Mouse (Mus musculus) limb, embryonic 12.5 days (tissue): ENCODE data around the gene Ccnd2. TPM values are rescaled to one million over a fixed set of nuclear protein-coding genes. Genes with fewer than 3 reads are reported as not detected.

ENCODE experiments used
- ATAC-seq: fragments of 200-750 bp; cut with Nextera tagmentation; 2 replicates; pipeline ENCODE4 v1.8.0; 2017; ENCODE audit warnings: low read depth, moderate TSS enrichment; ENCODE audit not compliant: insufficient number of reproducible peaks, insufficient read depth, low FRiP score, low TSS enrichment
- H3K27ac ChIP-seq: fragments of 300-500 bp; sonication (generic); 2 replicates; pipeline ENCODE4 v1.5.1; 2016; ENCODE audit warnings: mild to moderate bottlenecking, moderate library complexity
- H3K27me3 ChIP-seq: fragments of 300-500 bp; sonication (generic); 2 replicates; pipeline ENCODE4 v1.6.1; 2016; ENCODE audit warnings: mild to moderate bottlenecking, moderate library complexity
- H3K36me3 ChIP-seq: fragments of 300-500 bp; sonication (generic); 2 replicates; pipeline ENCODE4 v1.6.1; 2016; ENCODE audit warnings: mild to moderate bottlenecking, moderate library complexity
- H3K4me1 ChIP-seq: fragments of 300-500 bp; sonication (generic); replicated peaks from 2 replicates; pipeline ENCODE4 v1.6.1; 2016
- H3K4me2 ChIP-seq: fragments of 300-500 bp; sonication (generic); 2 replicates; pipeline ENCODE4 v1.6.1; 2016; ENCODE audit warnings: mild to moderate bottlenecking, moderate library complexity
- H3K4me3 ChIP-seq: fragments of 300-500 bp; sonication (generic); replicated peaks from 2 replicates; pipeline ENCODE4 v1.5.1; 2016; ENCODE audit warnings: mild to moderate bottlenecking
- H3K9ac ChIP-seq: fragments of 300-500 bp; sonication (generic); replicated peaks from 2 replicates; pipeline ENCODE4 v1.6.1; 2016; ENCODE audit warnings: mild to moderate bottlenecking, moderate library complexity
- H3K9me3 ChIP-seq: fragments of 300-500 bp; sonication (generic); 2 replicates; pipeline ENCODE4 v1.6.1; 2016; ENCODE audit warnings: mild to moderate bottlenecking, moderate library complexity
- WGBS: fragments of 180-500 bp; shearing (Covaris S2); methylation state at CpG from one replicate; pipeline ENCODE4 v1.1.7; 2016; 5-methylcytosine and 5-hydroxymethylcytosine counted together
- polyA plus RNA-seq: library from polyadenylated mRNA; unstranded; fragments of >200 nt; fragmentation: Nextera tagmentation; extraction: Ambion mirVana; gene quantifications from 2 replicates; pipeline ENCODE4 v1.2.1, GENCODE M21; 2016

The Ccnd2 gene
- polyA plus RNA-seq, 1 experiment from 2014 or later, result 1,264 TPM

DNA sequence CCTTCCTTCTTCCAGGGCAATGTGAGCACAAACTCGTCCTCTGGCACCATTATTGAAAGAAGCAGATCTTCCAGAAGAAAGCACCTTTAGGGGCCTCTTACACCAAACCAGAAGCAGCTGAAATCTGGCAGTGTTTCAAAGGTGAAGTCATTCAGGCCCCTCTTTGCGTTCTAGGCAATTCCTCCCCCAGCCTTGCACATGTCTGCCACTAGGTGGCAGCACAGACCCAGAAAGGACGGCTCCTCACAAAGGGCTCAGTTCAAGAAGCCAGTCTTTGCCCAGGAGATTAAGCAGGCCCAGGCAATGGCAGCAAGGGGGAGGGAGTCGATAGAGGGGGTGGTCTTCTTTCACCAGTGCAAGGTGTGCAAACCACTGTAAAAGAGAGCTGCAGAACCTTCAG lies 4.3 kb downstream of the Ccnd2 start:
- Histone ChIP-seq H3K27me3 (no peaks in the 10 kb centered on the region), H3K4me2 (peak overlapping the region; percentile 86), H3K27ac (peak overlapping the region; percentile 98), H3K4me1 (peaks cover 67% of the 10 kb centered on the region), H3K36me3 (peaks cover 50% of the 10 kb centered on the region), H3K9me3 (no peaks in the 10 kb centered on the region), H3K9ac (no peak overlapping the region), H3K4me3 (peak overlapping the region; percentile 88)
- WGBS, result 2% methylated on average over 4 of the region's 4 CpGs
- ATAC-seq, result peak; percentile 18; the same call in 1 of the 2 replicates

DNA sequence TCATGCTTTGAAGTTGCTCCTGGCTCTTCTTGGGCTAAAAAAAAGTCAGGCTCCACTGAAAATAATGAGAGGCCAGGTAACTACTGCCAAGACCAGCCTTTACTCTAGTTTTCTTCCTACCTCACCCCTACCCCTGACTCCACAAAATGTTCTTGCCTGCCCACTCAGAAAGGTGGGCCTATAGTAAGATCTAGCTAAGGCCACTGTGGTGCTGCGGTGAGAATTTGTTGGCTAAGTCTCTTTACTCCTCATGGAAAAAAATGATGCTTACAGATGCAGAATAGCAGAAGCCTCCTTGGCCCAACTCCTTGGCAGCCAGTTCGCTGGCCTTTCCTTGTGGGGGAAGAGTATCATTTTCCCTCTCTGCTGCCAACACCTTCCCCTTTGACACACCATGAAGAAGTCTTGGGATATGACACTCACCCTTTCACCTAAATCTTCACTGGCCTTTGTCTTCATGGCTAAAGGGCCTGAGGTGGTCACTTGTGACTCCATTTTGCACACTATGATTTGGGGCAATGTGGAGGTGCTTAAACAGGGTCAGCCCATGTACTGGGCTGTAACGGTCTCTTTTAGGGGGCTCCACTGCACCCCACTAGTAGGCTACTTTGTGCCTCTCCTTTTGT lies 5.6 kb downstream of the Ccnd2 start:
- Histone ChIP-seq H3K4me1 (peaks cover 62% of the 10 kb centered on the region), H3K36me3 (peaks cover 56% of the 10 kb centered on the region), H3K9me3 (no peaks in the 10 kb centered on the region), H3K4me3 (no peak overlapping the region), H3K9ac (no peak overlapping the region), H3K27ac (no peak overlapping the region), H3K27me3 (no peaks in the 10 kb centered on the region), H3K4me2 (no peak overlapping the region)
- ATAC-seq, result no peak
- 92% methylated on average over 3 of the region's 3 CpGs for WGBS

DNA sequence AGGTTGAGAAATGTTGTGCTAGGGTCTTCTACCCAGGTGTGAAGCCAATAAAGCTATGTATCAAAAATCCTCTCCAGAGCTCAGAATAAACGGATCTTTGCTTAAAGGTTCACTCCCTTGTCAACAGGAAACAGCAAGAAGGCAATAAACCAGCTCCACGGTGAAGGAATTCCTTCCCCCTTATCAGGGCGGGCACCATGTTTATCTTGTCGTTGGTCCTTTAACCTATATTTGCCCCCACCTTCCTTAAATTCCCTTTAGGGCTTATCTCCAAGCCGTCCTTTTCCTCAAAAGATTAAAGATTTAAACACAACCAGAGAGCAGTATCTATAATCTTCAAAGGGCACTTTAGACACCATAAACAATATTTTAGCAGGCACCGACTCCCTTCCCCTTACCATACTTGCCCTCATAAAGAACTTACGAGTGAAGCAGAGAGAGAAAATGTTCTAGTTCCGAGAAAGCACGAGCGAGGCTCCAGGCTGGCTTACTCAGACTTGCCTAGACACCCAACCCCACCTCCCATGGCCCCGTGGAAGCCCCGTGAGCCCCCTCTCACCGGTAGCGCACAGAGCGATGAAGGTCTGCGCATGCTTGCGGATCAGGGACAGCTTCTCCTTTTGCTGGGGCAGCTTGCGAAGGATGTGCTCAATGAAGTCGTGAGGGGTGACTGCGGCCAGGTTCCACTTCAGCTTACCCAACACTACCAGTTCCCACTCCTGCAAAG lies 6.4 kb downstream of the Ccnd2 start:
- H3K4me3 ChIP-seq, result no peak overlapping the region
- no peak overlapping the region for H3K27ac ChIP-seq
- 62% methylated on average over 20 of the region's 20 CpGs for WGBS
- H3K36me3 ChIP-seq, result peaks cover 64% of the 10 kb centered on the region
- peaks cover 58% of the 10 kb centered on the region for H3K4me1 ChIP-seq
- no peak overlapping the region for H3K4me2 ChIP-seq
- no peaks in the 10 kb centered on the region for H3K27me3 ChIP-seq
- no peak for ATAC-seq
- H3K9me3 ChIP-seq, result no peaks in the 10 kb centered on the region
- no peak overlapping the region for H3K9ac ChIP-seq

DNA sequence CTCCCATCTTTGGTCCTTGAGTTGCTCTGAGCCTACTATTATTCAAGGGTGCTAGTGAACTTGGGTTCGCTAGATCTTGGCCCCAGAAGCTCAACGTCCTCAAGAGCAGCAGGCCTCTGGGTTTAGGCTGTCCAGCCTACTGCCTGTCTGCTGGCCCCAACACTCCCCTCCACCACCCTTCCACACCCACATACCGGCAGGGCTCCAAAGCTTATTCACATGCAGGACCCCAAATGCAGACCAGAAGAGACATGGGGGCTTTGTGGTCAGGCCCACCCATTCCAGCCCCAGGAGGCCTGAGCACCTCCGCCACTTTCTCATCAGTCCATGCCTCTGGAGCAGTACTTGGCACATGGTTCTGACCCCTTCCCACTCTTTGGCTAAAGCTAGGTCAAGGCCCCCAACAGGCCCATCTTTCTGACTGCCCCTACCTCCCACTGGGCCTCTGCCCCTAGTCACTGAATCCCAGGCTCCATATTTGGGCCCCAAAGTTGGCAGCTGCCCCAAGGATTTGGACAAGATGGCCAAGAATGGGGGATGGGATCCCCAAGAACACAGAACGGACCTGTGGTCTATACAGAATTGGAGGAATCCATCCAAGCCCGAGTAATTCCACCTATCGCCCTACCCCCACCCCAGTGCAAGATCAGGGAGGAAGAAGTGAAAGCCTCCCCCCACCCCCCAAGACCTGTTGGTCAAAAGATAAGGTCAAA lies 8.3 kb downstream of the Ccnd2 start:
- Histone ChIP-seq H3K27ac (peak overlapping the region; percentile 45; the same call in 1 of the 2 replicates), H3K4me2 (no peak overlapping the region), H3K27me3 (no peaks in the 10 kb centered on the region), H3K9ac (peak overlapping the region; percentile 27; the same call in 1 of the 2 replicates), H3K4me1 (peaks cover 58% of the 10 kb centered on the region), H3K9me3 (no peaks in the 10 kb centered on the region), H3K36me3 (peaks cover 83% of the 10 kb centered on the region), H3K4me3 (no peak overlapping the region)
- 88% methylated on average over 7 of the region's 7 CpGs for WGBS
- ATAC-seq, result no peak

DNA sequence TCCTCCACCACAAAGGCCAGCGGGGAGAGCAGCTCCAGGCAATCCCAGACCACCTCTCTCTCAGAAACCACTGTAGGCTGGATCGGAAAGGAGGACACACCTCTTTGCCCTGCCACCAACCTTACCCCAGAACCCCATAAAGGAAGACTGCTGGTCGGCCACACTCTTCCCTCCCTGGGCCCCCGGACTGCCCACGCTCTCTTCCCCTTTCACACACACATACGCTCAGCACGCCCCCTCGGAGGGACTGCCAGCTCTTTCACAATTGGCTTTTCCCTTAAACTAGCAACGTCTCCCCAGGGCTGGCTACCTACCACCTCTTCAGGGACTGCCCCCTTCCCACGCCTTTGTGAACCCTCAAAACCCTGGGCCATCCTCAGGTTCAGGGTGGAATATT lies 8.9 kb downstream of the Ccnd2 start:
- H3K36me3 ChIP-seq, result peaks cover 86% of the 10 kb centered on the region
- H3K9me3 ChIP-seq, result no peaks in the 10 kb centered on the region
- WGBS, result 83% methylated on average over 10 of the region's 10 CpGs
- ATAC-seq, result no peak
- peak overlapping the region; percentile 45 for H3K27ac ChIP-seq
- H3K9ac ChIP-seq, result no peak overlapping the region
- peaks cover 53% of the 10 kb centered on the region for H3K4me1 ChIP-seq
- H3K4me2 ChIP-seq, result no peak overlapping the region
- H3K4me3 ChIP-seq, result no peak overlapping the region
- H3K27me3 ChIP-seq, result no peaks in the 10 kb centered on the region

DNA sequence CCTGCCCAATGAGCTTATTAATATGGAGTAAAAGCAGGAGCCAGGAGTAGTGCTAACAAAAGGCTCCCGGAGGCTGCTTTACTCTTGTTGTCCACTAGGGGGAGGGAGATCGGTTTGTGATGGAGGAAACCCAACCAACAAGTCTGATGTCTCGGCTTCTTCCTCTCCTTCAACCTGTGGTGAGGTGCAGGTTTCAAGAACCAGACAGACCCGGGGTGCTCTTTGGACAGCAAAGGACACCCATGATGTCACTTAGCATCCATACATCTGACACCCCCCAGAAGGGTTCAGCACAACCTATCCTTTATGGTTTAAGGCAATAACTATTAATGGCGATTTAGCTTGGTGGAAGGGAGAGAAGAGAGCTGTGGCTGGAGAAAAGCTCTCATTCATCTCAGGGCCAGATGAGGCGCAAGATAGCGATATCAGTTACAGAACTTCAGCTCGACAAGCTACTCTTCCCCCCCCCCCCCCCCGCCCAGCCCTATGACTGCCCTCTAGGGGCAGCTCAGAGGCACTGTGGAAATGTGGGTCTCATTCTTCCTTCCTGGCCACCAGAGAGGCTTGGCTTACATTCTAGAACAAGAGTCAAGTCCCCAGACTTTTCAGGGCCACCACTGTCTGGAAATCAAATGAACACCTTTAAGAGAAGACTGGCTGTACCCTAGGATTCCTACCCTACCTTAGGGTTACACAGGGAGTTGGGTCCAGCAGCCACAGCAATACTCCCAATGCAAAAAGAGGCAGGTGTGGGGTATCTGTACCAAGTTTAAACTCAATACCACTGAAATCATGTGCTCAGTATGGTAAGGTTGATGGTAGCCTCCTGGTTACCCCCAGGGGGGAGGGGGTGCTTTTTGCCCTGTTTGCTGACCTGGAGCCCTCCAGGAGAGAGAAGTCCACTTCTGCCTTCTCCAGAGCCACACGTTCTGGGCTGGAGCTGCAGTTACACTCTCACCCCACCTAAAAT lies 9.6 kb downstream of the Ccnd2 start:
- H3K36me3 ChIP-seq, result peaks cover 92% of the 10 kb centered on the region
- H3K4me3 ChIP-seq, result no peak overlapping the region
- H3K4me2 ChIP-seq, result no peak overlapping the region
- no peaks in the 10 kb centered on the region for H3K9me3 ChIP-seq
- H3K9ac ChIP-seq, result no peak overlapping the region
- peak overlapping the region; percentile 45 for H3K27ac ChIP-seq
- H3K27me3 ChIP-seq, result no peaks in the 10 kb centered on the region
- ATAC-seq, result no peak
- 27% methylated on average over 10 of the region's 10 CpGs for WGBS
- H3K4me1 ChIP-seq, result peaks cover 49% of the 10 kb centered on the region

DNA sequence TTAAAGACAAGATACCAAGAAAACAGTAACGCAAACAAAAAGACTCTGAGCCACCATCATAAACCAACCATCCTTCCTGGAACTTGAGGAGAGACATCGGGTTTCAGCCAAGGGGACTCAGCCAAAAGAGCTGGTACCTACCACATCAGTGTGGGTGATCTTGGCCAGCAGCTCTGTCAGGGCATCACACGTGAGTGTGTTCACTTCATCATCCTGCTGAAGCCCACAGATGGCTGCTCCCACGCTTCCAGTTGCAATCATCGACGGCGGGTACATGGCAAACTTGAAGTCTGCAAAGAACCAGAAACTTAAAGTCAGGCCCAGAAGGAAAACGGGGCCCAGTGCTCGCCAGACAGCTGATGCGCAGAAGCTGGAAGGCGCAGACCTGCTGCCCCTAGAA lies 13.0 kb downstream of the Ccnd2 start:
- ATAC-seq, result no peak
- H3K4me1 ChIP-seq, result peaks cover 16% of the 10 kb centered on the region
- 97% methylated on average over 11 of the region's 11 CpGs for WGBS
- no peak overlapping the region for H3K4me3 ChIP-seq
- no peak overlapping the region for H3K4me2 ChIP-seq
- no peak overlapping the region for H3K9ac ChIP-seq
- peaks cover 94% of the 10 kb centered on the region for H3K36me3 ChIP-seq
- H3K27me3 ChIP-seq, result no peaks in the 10 kb centered on the region
- no peak overlapping the region for H3K27ac ChIP-seq
- no peaks in the 10 kb centered on the region for H3K9me3 ChIP-seq

DNA sequence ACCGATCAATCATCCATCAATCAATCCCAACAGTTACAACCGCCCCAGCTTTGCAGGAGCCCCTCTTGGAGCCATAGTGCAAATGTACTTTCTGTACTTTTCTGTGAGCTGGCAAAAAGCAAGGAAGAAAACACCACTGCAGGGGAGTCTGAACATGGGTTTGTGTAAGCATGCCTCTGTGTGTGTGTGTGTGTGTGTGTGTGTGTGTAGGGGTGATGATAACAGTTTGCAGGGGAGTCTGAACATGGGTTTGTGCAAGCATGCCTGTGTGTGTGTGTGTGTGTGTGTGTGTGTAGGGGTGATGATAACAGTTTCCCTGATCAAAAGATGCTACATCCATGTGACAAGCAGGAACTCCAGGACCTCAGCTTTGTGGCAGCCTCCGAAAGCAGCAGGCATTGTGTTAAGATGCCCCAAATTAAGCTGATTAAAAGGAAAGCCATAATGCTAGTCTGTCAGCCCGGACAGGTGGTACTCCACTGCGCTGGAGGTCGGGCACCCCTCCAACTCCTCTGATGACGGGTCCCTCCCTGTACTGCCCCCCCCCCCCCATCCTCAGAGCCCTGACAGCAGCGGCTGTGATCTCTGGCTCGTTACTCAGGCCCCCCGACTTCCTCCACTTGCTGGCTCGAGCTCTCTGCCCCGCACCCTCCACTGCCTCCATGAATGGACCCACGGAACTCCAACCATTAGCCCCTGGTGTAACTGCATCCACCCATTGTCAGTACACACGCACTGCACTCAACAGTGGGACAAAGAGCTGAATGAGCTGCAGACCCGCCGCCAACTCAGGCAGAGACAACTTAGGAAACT lies 18.4 kb downstream of the Ccnd2 start:
- Histone ChIP-seq H3K36me3 (peaks cover 100% of the 10 kb centered on the region), H3K9ac (no peak overlapping the region), H3K27me3 (no peaks in the 10 kb centered on the region), H3K4me3 (no peak overlapping the region), H3K4me1 (no peaks in the 10 kb centered on the region), H3K4me2 (no peak overlapping the region), H3K27ac (no peak overlapping the region), H3K9me3 (no peaks in the 10 kb centered on the region)
- WGBS, result 76% methylated on average over 16 of the region's 16 CpGs
- ATAC-seq, result 0 out of 2 replicates have a peak, but pooled peaks have one; percentile 7

DNA sequence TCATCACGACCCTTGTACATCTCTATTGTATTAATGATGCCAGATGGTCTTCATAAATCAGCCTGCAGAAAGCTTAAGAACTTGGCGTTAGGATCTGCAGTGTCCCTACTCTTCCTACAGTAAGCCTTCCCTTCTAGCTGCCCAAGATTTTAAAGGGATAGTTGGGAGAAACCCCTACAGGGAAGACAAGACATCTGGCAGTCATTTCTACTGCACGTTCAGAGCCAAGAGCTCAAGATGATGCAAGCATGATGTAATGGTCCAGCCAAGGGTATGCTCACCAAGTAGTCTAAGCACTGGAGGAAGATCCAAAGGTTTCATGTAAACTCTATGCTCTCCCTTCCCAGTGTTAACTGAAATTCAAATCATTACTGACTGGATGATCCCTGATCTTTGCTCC lies 19.3 kb downstream of the Ccnd2 start:
- no peak overlapping the region for H3K27ac ChIP-seq
- no peaks in the 10 kb centered on the region for H3K9me3 ChIP-seq
- no peak overlapping the region for H3K9ac ChIP-seq
- 76% methylated on average over 3 of the region's 3 CpGs for WGBS
- H3K4me1 ChIP-seq, result no peaks in the 10 kb centered on the region
- no peak for ATAC-seq
- no peak overlapping the region for H3K4me3 ChIP-seq
- no peaks in the 10 kb centered on the region for H3K27me3 ChIP-seq
- no peak overlapping the region for H3K4me2 ChIP-seq
- H3K36me3 ChIP-seq, result peaks cover 98% of the 10 kb centered on the region

DNA sequence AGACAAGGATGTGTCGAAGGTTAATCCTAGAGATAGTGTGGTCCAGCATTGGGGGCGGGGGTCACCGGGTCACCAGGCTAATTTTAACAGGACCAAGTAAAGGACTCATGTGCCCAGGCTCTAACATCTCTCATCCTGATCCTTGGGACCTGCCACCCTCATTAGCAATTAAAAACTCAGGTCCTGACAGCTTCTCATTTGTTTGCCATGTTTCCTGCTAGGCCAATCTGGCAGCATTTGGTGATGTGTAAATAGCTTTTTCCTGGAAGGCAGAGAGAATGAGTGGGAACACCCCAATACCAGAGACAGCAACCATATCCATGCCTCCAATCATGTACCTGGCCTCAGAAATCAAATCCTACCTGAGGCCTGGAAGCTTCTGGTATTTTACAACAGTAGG lies 20.0 kb downstream of the Ccnd2 start:
- Histone ChIP-seq H3K4me3 (no peak overlapping the region), H3K4me1 (no peaks in the 10 kb centered on the region), H3K9ac (no peak overlapping the region), H3K9me3 (no peaks in the 10 kb centered on the region), H3K27me3 (no peaks in the 10 kb centered on the region), H3K36me3 (peaks cover 98% of the 10 kb centered on the region), H3K27ac (no peak overlapping the region), H3K4me2 (no peak overlapping the region)
- ATAC-seq, result no peak
- 87% methylated on average over 3 of the region's 3 CpGs for WGBS
